Mouse (Mus musculus) spleen, adult 18-20 months (tissue): ENCODE data around the gene Ddr1.

Experiments
- DNase-seq, 2 experiments: peaks; one replicate each; pipeline ENCODE4 v3.0.0; 2022; ENCODE audit warnings: mixed read lengths in 2 of 2

Ddr1 gene

DNA sequence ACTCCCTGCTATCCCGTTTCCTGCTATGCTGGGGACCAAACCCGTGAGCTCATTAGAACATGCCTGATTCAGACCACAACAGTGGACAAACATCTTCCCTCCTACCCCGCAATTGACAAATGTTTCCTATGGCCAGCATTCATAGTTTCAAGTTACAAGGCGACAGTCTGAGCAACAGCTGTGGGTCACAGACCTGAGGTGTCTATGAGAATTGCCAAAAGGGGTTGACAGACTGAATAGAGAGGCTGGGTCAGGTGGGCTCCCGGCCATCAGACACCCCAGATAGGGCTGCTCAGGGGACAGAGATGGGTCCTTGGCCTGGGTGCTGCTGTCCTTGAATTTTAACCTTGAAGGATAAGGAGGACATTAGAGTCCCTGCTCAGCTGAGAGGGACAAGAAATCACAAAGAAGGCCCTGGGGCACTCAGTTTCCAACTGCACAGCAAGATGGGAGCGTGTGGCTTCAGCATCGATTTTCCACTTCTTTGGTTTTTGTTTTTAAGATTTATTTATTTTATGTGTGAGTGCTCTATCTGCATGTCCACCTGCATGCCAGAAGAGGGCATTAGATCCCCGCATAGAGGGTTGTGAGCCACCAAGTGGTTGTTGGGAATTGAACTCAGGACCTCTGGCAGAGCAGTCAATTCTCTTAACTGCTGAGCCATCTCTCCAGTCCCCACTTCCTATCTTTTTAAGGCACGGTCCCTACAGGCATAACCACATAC lies 15.4 kb upstream of the Ddr1 start:
- no peak for DNase-seq

DNA sequence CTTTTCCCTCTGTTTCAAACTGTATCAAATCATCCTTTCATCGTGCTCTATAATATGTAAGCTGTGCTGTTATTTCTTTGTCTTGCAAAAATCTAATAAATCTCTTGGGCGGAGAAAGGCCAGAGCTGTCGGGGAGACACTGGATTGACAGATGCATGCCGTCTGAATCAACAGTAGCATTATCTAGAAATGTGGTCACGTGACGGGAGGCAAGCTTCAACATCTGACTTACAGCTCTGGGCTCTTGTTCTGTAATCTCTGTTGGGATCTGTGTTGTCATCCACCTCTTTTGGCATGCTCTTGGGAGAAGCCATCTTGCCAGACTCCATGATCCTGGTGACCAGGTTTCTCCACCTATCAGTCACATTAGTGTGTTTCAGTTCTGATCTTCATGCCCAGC lies 12.7 kb upstream of the Ddr1 start:
- no peak for DNase-seq

DNA sequence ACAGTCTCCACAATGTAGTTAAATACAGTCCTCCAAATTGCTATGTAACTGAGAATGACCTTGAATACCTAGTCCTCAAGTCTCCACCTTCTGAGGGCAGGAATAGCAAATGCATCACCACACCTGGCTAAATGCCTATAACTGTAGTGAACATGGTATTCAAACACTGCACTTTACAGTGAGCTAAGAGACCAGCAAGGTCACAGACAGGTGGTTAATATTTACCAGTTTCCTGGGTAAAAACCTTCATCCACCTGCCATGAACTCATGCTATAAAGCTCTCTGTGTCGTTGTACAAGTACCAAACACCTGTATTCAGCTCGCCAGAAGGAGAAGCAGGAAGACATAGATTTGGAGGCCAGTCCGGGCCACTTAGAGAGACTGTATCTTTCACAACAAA lies 11.7 kb upstream of the Ddr1 start:
- DNase-seq: no peak

DNA sequence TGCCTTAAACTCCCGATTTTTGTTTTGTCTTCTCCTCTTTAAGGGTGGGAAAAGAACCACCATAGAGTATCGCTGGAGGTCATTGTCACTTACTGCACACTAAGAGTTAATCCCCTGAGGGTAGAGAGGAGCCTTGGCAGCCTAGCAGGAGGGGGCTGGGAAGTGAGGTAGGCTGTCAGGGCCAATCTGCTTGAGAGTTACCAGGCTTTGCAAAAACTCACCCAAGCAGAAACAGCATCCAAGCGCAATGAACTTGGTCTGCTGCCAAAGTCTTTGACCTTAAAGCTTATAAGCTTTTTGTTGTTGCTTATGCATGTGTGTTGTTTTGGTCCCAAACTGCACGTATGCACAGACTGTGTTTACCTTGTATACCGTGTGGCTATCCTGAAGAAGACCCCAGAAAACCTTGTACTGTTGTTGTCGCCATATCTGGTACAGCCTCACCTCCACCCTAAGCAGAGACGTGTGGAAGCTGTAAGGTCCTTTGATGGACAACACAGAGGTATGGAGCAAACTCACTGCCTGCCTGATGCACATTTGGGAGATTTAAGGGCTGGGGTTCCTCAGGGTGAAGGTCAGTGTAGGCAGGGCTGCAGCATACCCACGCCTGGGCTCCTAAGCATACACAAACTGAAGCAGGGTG lies 6.4 kb upstream of the Ddr1 start:
- DNase-seq: no peak

DNA sequence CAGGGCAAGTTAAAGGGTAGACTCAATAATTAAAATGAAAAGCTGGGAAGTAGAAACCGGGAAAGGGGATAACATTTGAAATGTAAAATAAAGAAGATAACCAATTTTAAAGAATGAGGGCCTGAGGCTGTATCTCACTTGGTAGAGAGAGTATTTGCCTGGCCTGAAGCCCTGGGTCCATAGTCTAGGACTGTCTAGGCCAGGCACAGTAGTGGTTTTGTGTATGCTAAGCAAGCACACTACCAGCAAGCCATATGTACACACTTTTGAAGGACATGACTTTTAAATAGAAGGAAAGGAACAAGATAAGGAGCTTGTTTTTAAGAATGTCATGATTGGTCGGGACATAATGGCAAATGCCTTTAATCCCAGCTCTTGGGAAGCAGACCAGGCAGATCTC lies 4.2 kb upstream of the Ddr1 start:
- no peak for DNase-seq

DNA sequence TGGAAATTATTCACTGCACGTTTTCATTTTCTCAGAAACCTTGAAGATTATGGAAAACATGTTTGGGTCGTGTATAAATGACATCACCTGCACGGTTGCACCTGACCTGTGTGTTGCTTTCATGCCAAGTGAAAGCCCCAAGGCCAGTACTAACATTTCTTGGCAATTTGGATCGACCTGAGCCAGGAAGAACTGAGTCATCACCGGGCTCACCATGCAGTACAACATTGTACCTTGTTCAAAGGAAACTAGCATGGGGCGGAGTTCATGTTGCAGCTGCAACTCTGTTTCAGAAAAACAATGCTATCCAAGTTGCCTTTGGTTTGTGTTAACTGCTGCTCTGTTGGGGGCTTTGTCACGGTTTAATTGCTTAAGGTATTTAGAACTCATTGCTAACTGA lies 3.5 kb upstream of the Ddr1 start:
- DNase-seq: no peak

DNA sequence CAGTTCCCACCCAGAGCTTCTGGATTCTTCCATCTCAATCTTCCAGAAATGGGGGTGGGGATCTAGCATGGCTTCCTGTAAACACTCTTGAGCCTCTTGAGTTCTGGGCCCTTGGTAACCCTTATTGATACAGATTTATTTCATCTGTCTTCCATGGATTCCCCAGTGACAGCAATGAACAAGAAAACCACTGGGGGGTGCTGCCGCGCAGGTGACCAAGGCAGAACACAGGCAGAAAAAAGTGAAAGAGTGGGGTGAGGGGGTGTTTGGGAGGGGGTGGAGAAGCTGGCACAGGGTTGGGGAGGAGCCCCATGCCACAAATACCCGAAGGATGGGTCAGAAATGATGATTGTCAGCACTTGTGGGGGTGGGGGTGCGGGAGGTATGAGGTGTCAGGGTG lies 1.4 kb upstream of the Ddr1 start:
- DNase-seq: peak in 1 of 2 experiments; percentile 24

DNA sequence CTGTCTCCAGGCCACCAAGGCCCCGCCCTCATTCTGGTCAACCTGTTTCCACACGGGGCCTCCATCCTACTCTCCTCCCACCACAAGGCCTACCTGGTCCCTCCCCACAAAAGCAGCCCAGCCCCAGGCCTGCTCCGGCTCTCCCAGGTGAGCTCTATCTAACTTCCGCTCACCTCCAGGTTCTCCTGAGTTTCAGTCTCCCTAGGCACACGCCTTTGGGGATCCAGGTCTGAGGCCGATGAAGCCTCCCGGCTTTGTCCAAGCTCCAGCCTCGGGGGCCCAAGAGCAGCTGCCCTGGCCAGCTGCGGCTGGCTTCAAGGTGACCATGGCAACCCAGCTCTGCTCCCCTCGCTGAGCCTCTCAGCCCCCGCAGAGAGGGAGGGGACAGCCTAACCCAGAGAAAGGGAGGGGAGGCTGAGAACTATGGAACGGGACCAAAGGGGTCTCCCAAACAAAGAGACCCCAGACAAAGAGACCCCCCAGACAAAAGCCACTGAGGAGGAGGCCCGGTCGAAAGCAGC lies 610 bp downstream of the Ddr1 start:
- no peak for DNase-seq

DNA sequence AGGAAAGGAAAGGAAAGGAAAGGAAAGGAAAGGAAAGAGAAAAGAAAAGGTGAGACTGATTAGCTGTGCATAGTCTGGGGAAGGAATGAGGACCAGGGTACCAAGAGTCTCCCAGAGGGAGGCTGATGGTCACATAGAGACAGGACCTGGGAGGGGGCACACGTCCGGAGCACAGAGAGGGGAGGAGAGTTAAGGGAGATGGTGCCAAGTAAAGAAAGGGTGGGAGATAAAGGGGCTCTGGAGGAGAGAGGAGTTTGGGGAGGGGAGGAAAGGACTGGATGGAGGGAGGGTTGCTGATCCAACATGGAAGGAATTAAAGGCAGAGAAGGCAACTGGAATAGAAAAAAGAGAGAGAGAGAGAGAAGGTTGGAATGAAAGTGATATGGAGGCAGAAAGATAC lies 1.4 kb downstream of the Ddr1 start:
- DNase-seq: no peak

DNA sequence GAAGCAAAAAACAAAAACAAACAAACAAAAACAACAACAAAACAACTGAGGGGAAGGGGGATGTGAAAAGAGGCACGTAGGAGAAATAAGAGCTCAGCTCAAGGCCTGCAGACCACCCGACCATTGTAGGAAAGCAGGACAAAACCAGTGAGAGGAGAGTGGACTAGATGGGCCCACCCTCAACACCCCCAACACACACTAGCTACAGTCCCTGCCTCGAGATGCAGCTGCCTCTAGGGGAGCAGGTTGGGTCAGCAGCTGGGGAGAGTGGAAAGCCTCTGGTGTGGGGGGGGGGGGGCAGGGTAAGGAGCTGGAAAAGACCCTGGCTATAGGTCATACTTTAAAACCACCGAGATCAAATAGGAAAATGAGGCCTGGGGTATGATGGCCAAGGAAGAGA lies 1.8 kb downstream of the Ddr1 start:
- no peak for DNase-seq

DNA sequence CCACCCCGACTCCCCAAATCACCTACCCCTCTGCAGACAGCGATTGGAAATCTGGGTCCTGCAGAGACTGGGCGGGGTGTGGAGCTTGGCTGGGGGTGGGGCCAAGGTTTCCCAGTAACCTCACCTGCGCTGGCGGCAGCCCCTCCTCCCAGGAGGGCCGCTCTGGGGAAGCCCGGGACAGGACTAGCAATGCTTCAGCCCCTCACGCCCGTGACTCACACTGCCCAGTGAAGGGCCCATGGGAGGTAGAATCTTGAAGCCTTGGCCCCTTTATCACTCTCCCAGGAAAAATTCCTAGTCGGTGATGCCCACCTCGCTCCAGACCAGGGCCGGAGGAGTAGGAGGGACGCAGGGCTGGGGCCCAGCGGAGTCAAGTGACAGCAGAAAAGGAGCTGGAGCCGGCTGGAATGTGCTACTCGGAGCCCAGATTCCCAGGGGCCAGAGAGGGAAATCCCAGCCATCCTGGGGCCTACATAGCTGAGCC lies 2.4 kb downstream of the Ddr1 start:
- DNase-seq: no peak

DNA sequence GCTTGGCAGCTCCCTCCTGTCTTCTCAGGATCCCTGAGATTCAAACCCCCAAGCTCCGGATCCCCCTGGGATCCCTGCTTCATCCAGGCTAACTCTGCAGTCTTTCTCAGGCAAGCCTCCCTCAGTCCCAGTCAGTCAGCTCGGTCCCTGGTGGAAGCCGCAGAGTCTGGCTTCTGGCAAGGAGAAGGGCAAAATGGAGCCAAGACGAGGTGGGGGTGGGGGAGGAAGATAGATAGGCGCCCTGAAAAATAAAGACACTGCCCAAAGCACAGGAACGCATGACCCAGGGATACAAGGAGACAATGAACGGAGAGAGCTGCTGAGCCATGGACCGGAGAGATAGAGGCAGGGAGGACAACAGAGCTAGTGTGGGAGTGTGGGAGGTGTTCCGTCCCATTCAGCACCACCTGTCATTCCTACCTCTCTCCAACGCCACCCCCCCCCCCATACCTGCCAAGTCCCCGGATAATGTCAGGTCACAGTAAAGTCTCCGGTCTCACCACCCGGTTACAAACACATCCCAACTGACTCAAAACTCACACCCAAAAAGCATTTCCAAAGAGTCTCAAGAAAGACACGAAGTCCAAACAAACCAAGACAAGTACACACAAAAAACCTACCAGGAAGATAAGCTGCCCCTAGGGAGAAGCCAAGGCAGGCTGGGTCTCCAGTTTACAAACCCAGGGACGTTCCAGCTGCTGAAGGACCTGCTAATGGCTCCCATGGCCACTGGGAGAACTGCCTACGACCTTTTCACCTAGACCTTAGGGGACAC lies 3.0 kb downstream of the Ddr1 start:
- no peak for DNase-seq

DNA sequence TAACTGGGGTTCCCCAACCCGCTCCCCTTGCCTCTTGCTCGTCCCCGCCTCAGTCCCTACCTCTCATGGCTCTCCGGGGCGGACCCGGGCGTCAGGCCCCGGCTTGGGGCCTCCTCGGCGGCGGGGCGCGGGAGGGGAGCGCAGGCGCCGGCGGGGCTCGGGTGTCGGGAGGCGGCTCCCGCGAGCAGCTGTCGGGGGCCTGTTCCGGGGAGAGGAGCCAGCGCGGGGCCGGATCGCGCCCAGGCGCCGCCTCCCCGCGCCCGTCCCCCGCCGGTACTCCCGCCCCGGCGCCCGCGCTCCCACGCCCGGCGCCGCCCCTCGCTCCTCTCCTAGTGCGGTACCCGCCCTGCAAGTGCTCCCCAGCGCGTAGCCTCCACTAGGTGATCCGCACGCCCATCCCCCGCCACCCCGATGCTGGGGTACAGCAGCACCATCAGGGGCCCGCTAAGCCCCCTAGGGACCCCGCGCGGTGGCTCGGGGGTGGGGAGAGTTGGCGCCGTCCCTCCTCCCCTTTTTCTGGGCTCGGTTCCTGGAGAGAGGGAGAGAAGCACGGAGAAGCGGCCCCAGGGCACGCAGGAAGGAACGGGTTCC lies 4.0 kb downstream of the Ddr1 start:
- DNase-seq: peak; percentile 45 to 48

DNA sequence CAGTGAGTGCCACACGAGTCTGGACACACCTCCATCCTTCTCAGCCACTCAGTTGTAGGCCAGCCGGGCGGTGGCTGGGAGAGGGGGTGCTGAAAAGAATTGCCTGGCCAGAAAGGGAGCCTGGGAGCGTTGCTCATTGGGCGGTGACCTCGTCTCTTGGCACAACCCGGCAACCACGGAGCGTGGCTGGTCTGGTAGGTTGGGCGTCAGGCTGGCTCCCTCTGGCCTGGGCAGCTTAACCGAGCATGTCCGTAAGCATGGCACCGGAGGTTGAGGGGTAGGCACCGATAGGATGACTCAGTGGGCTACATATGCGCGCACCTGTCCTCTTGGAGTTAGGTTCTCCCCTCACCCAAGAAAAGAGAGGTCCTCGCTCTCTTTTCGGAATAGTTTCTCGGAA lies 4.5 kb downstream of the Ddr1 start:
- no peak for DNase-seq

DNA sequence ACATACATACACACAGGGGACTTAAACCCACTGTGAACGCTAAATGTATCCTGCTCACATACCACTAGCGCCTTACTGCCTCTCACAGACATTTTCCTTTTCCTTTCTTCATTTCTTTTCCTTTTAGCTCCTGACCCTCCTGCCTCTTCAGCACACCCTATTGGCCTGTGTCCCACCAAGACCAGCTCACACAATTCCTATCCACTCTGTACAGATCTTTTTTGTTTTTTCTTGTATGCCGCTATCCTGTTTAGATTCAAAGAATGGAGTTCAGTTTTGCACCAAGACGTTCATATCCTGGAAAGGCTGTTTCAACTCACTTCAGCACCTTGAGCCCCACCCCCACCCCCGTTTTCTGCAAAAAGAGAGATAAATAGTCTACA lies 5.9 kb downstream of the Ddr1 start:
- DNase-seq: no peak

DNA sequence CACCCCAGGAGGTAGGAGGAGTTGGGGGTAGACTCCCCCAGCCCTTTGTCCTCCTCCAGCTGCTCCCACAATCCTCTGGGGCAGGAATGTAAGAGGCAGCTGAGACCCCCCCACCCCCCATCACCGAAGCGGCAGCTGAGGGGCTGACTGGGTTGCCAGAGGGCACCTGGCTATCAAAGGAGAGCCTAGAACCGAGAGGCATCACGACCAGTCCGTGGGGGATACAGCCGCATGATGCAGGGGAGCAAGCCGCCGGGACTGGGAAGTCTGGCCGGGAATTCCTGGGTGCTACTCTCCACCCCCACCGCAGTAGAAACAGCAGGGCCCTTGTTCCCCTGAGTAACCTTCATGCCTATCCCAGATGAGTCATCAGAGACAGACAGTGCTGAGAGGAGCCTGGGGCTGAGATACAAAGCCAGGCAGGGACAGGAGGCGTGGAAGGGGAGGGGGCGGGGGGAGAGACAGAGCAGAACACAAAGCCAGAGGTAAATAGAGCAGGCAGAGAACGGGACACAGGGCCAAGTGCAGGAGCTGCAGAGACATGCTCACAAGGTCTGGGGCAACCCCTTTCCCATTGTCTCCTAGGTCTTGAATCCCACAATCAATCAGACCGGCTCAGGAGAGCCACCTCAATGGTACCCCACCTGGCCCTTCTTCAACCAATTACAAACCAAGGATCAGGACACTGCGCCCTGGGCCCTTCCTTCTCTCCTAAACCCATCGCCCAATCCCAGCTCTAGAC lies 6.5 kb downstream of the Ddr1 start:
- no peak for DNase-seq

DNA sequence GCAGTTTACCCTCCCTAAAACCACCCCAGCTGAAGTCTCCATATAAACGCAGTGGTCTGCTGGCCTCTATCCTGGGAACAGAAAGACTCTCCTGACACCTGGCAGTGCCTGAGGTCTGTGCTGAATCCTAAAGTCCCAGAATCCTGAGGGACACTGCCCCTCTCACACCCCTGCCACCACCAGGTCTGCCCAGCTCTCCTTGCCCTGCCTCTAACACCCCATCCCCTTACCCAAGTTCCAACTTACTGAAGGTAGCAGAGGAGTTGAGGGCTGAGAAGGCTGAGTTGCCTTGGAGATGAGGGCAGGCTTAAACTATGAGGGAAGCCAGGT lies 7.0 kb downstream of the Ddr1 start:
- DNase-seq: no peak

DNA sequence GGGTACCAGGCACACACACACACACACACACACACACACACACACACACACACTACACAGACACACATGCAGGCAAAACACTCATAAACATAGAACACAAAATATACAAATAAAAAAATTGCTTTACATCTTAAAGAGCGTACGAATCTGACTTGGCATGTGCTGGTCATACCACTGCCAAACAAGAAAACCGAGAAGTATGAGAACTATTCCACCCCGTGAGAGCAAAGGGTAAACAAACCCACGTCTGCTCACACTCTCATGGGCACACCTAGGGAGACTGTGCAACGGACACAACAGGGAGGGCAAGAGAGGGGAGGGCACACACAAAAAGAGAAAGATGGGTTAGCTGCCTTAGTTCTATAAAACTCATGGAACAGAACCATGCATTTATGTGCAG lies 7.7 kb downstream of the Ddr1 start:
- DNase-seq: no peak

DNA sequence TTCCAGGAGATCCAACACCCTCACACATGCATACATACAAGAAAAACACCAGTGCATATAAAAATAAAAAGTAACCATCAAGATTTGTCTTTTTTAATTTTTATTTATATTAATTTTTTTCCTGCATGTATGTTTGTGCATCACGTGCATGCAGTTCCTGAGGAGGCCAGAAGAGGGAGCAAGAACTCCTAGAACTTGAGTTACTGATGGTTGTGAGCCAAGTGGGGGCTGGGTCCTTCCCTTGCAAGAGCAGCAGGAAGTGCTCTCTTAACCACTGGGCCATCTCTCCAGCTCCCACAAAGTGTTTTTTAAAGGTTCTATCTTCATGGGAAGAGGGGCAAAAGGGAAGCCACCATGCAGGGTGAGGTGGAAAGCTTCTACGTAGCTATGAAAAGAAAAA lies 9.1 kb downstream of the Ddr1 start:
- no peak for DNase-seq

DNA sequence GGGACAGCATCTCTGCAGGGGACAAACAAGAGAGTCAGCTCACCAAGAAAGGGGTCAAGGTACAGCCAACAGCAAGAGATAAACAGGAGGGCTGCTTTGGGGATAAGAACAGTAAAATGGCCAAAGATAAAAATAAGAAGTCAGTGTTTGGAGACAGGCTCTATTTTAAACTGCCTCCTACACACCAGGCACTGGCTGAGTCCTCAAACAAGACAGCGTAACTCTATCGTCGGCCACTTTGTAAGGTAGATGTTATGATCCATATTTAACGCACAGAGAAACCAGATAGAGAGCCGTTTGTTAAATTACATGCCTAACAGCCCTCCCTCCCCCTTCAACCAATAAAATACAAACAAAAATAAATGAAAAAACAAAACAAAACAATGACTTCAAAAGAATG lies 10.5 kb downstream of the Ddr1 start:
- no peak for DNase-seq

DNA sequence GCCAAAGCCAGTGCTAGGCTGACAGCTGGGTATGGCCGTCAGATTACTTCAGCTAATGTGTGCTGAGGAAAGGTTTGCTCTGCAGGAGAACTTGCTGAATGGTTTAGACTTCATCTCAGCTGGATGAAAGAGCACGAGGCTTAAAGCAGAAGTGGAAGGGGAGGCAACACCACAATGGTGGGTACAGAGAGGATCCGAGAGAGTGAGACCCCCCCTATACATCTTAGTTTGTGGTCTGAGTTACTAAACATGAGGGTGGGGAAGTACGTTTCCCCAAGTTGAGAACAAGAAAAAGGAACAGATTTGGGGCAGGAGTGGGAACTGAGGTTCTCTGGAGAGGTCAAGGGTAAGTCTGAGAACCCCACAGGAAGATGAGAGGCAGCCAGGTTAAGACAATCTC lies 12.1 kb downstream of the Ddr1 start:
- DNase-seq: no peak

DNA sequence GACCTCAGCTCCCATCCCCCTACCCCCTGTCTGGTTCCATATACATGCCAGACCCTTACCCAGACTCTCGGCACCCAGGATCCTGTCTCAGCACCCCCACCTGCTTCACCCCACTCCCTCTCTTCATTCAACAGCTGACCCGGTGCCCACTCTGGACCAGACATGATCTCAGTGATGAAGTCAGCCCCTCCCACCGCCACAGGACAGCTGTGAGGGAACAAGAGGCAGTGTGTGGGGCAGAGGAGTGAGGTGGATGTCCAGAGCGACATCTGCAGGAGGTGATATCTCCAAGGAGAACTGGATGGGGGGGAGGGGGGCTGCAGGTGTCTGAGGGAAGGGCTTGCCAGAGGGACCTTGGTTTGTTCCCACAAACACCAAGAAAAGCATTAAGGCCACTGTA lies 12.6 kb downstream of the Ddr1 start:
- no peak for DNase-seq
